Mouse (Mus musculus) liver, postnatal 0 days (tissue): ENCODE data around the gene Tifab.

Source experiments
- CTCF ChIP-seq: sonication (generic); IDR thresholded peaks from 2 replicates; pipeline ENCODE4 v1.5.1; 2016; ENCODE audit warnings: antibody characterized with exemption, low read depth
- EP300 ChIP-seq: IDR thresholded peaks from 2 replicates; pipeline ENCODE4 v1.6.1; 2016; ENCODE audit warnings: antibody characterized with exemption, low read depth, mild to moderate bottlenecking

- TF ChIP-seq CTCF (no peak), EP300 (no peak)
Measured at GRCm38 (mm10) chr13:56172901-56173545, 5.7 kb downstream of the Tifab start.
